Mouse (Mus musculus): ENCODE results near the gene Nxt2. TPM values are rescaled to one million over a fixed set of nuclear protein-coding genes. Genes with fewer than 3 reads are reported as not detected.
"Not testable (repeated sequence)": the region's sequence is repeated elsewhere in the genome, so short reads cannot be mapped to it uniquely, and the experiment has no call there.

Nxt2 gene
- polyA plus RNA-seq, 1 experiment from 2014 or later: 15.5 TPM

- Histone ChIP-seq H3K4me2 (ENCODE audit: low read depth, low read length) (peak overlapping the region; percentile 48), H3K36me3 (ENCODE audit: control insufficient read depth, insufficient read depth, low read length) (no peaks in the 10 kb centered on the region), H3K27me3 (replicated peaks; ENCODE audit: control insufficient read depth, insufficient read depth, low read length) (no peaks in the 10 kb centered on the region), H3K9ac (ENCODE audit: low read depth, low read length) (no peak overlapping the region; the same call in 1 of the 2 replicates), H3K27ac (replicated peaks; ENCODE audit: low read depth, low read length) (peak overlapping the region; percentile 89; the same call in 1 of the 2 replicates), H3K4me1 (ENCODE audit: control insufficient read depth, insufficient read depth, low read length) (no peaks in the 10 kb centered on the region), H3K4me3 (ENCODE audit: low read depth, low read length) (peak overlapping the region; percentile 53), H3K9me3 (ENCODE audit: control insufficient read depth, low read length) (no peaks in the 10 kb centered on the region)
- DNase-seq (ENCODE audit: low spot score) (peak; percentile 82), ATAC-seq (ENCODE audit: low read depth) (peak; percentile 69)
- WGBS: 20% methylated on average over 15 of the region's 15 CpGs
Measured at GRCm38 (mm10) chrX:142227398-142228054, 956 bp downstream of the Nxt2 start.

GRCm38 (mm10) chrX:142228055-142228768, 1.6 kb downstream of the Nxt2 start:
- ATAC-seq (ENCODE audit: low read depth) (peak; percentile 96), DNase-seq (ENCODE audit: low spot score) (peak; percentile 84)
- no peaks in the 10 kb centered on the region for H3K27me3 ChIP-seq (replicated peaks; ENCODE audit: control insufficient read depth, insufficient read depth, low read length)
- H3K4me3 ChIP-seq (ENCODE audit: low read depth, low read length): peak overlapping the region; percentile 53
- no peaks in the 10 kb centered on the region for H3K36me3 ChIP-seq (ENCODE audit: control insufficient read depth, insufficient read depth, low read length)
- 25% methylated on average over 36 of the region's 42 CpGs for WGBS
- H3K4me2 ChIP-seq (ENCODE audit: low read depth, low read length): peak overlapping the region; percentile 48
- H3K27ac ChIP-seq (replicated peaks; ENCODE audit: low read depth, low read length): peak overlapping the region; percentile 89
- H3K9me3 ChIP-seq (ENCODE audit: control insufficient read depth, low read length): no peaks in the 10 kb centered on the region
- peak overlapping the region; percentile 66 for H3K9ac ChIP-seq (ENCODE audit: low read depth, low read length)
- no peaks in the 10 kb centered on the region for H3K4me1 ChIP-seq (ENCODE audit: control insufficient read depth, insufficient read depth, low read length)

GRCm38 (mm10) chrX:142228769-142229158, 2.2 kb downstream of the Nxt2 start:
- peak overlapping the region; percentile 53 for H3K4me3 ChIP-seq (ENCODE audit: low read depth, low read length)
- DNase-seq (ENCODE audit: low spot score) (no peak), ATAC-seq (ENCODE audit: low read depth) (no peak)
- peak overlapping the region; percentile 48 for H3K4me2 ChIP-seq (ENCODE audit: low read depth, low read length)
- H3K27ac ChIP-seq (replicated peaks; ENCODE audit: low read depth, low read length): no peak overlapping the region
- H3K4me1 ChIP-seq (ENCODE audit: control insufficient read depth, insufficient read depth, low read length): no peaks in the 10 kb centered on the region
- no peaks in the 10 kb centered on the region for H3K36me3 ChIP-seq (ENCODE audit: control insufficient read depth, insufficient read depth, low read length)
- H3K9ac ChIP-seq (ENCODE audit: low read depth, low read length): no peak overlapping the region
- WGBS: 36% methylated on average over 7 of the region's 7 CpGs
- no peaks in the 10 kb centered on the region for H3K9me3 ChIP-seq (ENCODE audit: control insufficient read depth, low read length)
- H3K27me3 ChIP-seq (replicated peaks; ENCODE audit: control insufficient read depth, insufficient read depth, low read length): no peaks in the 10 kb centered on the region

GRCm38 (mm10) chrX:142236146-142236545, 9.6 kb downstream of the Nxt2 start:
- H3K4me1 ChIP-seq (ENCODE audit: control insufficient read depth, insufficient read depth, low read length); H3K9ac ChIP-seq (ENCODE audit: low read depth, low read length); DNase-seq (ENCODE audit: low spot score); H3K36me3 ChIP-seq (ENCODE audit: control insufficient read depth, insufficient read depth, low read length); H3K27ac ChIP-seq (replicated peaks; ENCODE audit: low read depth, low read length); H3K27me3 ChIP-seq (replicated peaks; ENCODE audit: control insufficient read depth, insufficient read depth, low read length); H3K4me3 ChIP-seq (ENCODE audit: low read depth, low read length); H3K4me2 ChIP-seq (ENCODE audit: low read depth, low read length); ATAC-seq (ENCODE audit: low read depth); H3K9me3 ChIP-seq (ENCODE audit: control insufficient read depth, low read length): not testable (repeated sequence)
- WGBS: no CpG with 5 or more reads among the region's 1 CpGs

- peak; percentile 5 for DNase-seq (ENCODE audit: low spot score)
Measured at GRCm38 (mm10) chrX:142237101-142237500, 10.5 kb downstream of the Nxt2 start.

GRCm38 (mm10) chrX:142245682-142246327, 19.2 kb downstream of the Nxt2 start:
- no peak overlapping the region for H3K27ac ChIP-seq (replicated peaks; ENCODE audit: low read depth, low read length)
- ATAC-seq (ENCODE audit: low read depth): no peak
- 69% methylated on average over 5 of the region's 5 CpGs for WGBS

More at GRCm38 (mm10) chrX:142237101-142237500, 10.5 kb downstream of the Nxt2 start:
- H3K4me2 ChIP-seq (ENCODE audit: low read depth, low read length): no peak overlapping the region
- H3K4me1 ChIP-seq (ENCODE audit: control insufficient read depth, insufficient read depth, low read length): no peaks in the 10 kb centered on the region
- ATAC-seq (ENCODE audit: low read depth): no peak
- no peak overlapping the region for H3K4me3 ChIP-seq (ENCODE audit: low read depth, low read length)
- H3K27me3 ChIP-seq (replicated peaks; ENCODE audit: control insufficient read depth, insufficient read depth, low read length): peaks cover 2% of the 10 kb centered on the region; the same call in 1 of the 2 replicates
- H3K27ac ChIP-seq (replicated peaks; ENCODE audit: low read depth, low read length): no peak overlapping the region
- no peaks in the 10 kb centered on the region for H3K36me3 ChIP-seq (ENCODE audit: control insufficient read depth, insufficient read depth, low read length)
- H3K9ac ChIP-seq (ENCODE audit: low read depth, low read length): no peak overlapping the region
- WGBS: 49% methylated on average over 2 of the region's 2 CpGs
- no peaks in the 10 kb centered on the region for H3K9me3 ChIP-seq (ENCODE audit: control insufficient read depth, low read length)

GRCm38 (mm10) chrX:142250008-142250736, 23.6 kb downstream of the Nxt2 start:
- no peak overlapping the region for H3K27ac ChIP-seq (replicated peaks; ENCODE audit: low read depth, low read length)
- H3K27me3 ChIP-seq (replicated peaks; ENCODE audit: control insufficient read depth, insufficient read depth, low read length): peaks cover 5% of the 10 kb centered on the region; the same call in 1 of the 2 replicates
- H3K4me3 ChIP-seq (ENCODE audit: low read depth, low read length): no peak overlapping the region
- H3K9ac ChIP-seq (ENCODE audit: low read depth, low read length): no peak overlapping the region
- H3K9me3 ChIP-seq (ENCODE audit: control insufficient read depth, low read length): no peaks in the 10 kb centered on the region
- no peaks in the 10 kb centered on the region for H3K4me1 ChIP-seq (ENCODE audit: control insufficient read depth, insufficient read depth, low read length)
- 78% methylated on average over 7 of the region's 7 CpGs for WGBS
- ATAC-seq (ENCODE audit: low read depth) (no peak), DNase-seq (ENCODE audit: low spot score) (no peak)
- H3K4me2 ChIP-seq (ENCODE audit: low read depth, low read length): no peak overlapping the region
- H3K36me3 ChIP-seq (ENCODE audit: control insufficient read depth, insufficient read depth, low read length): no peaks in the 10 kb centered on the region

More at GRCm38 (mm10) chrX:142245682-142246327, 19.2 kb downstream of the Nxt2 start:
- Histone ChIP-seq H3K4me1 (ENCODE audit: control insufficient read depth, insufficient read depth, low read length) (no peaks in the 10 kb centered on the region), H3K36me3 (ENCODE audit: control insufficient read depth, insufficient read depth, low read length) (no peaks in the 10 kb centered on the region), H3K4me3 (ENCODE audit: low read depth, low read length) (no peak overlapping the region), H3K9me3 (ENCODE audit: control insufficient read depth, low read length) (no peaks in the 10 kb centered on the region), H3K27me3 (replicated peaks; ENCODE audit: control insufficient read depth, insufficient read depth, low read length) (peaks cover 5% of the 10 kb centered on the region; the same call in 1 of the 2 replicates), H3K9ac (ENCODE audit: low read depth, low read length) (no peak overlapping the region), H3K4me2 (ENCODE audit: low read depth, low read length) (no peak overlapping the region)
- no peak for DNase-seq (ENCODE audit: low spot score)

- peaks cover 19% of the 10 kb centered on the region for H3K27me3 ChIP-seq (replicated peaks; ENCODE audit: control insufficient read depth, insufficient read depth, low read length)
- H3K4me2 ChIP-seq (ENCODE audit: low read depth, low read length): no peak overlapping the region
- H3K4me3 ChIP-seq (ENCODE audit: low read depth, low read length): no peak overlapping the region
- DNase-seq (ENCODE audit: low spot score) (no peak), ATAC-seq (ENCODE audit: low read depth) (no peak)
- 71% methylated on average over 3 of the region's 3 CpGs for WGBS
- no peaks in the 10 kb centered on the region for H3K9me3 ChIP-seq (ENCODE audit: control insufficient read depth, low read length)
- H3K27ac ChIP-seq (replicated peaks; ENCODE audit: low read depth, low read length): no peak overlapping the region
- no peaks in the 10 kb centered on the region for H3K4me1 ChIP-seq (ENCODE audit: control insufficient read depth, insufficient read depth, low read length)
- no peak overlapping the region for H3K9ac ChIP-seq (ENCODE audit: low read depth, low read length)
- H3K36me3 ChIP-seq (ENCODE audit: control insufficient read depth, insufficient read depth, low read length): no peaks in the 10 kb centered on the region
Measured at GRCm38 (mm10) chrX:142276031-142276430, 49.5 kb downstream of the Nxt2 start.

Measured in embryonic facial prominence, embryonic 14.5 days (tissue).